Mouse (Mus musculus): ENCODE data around the gene Ugt1a9. TPM values are rescaled to one million over a fixed set of nuclear protein-coding genes. Genes with fewer than 3 reads are reported as not detected.

Ugt1a9 gene
- polyA plus RNA-seq, 1 experiment from 2014 or later, result not detected

GRCm38 (mm10) chr1:88255989-88256754, 185.6 kb downstream of the Ugt1a9 start:
- no peaks in the 10 kb centered on the region for H3K4me1 ChIP-seq (replicated peaks; ENCODE audit: control insufficient read depth, insufficient read depth, low read length)
- peaks cover 64% of the 10 kb centered on the region for H3K9me3 ChIP-seq (ENCODE audit: control insufficient read depth, low read length)
- ATAC-seq (ENCODE audit: low FRiP score), result no peak

GRCm38 (mm10) chr1:88256886-88257663, 186.5 kb downstream of the Ugt1a9 start:
- ATAC-seq (ENCODE audit: low FRiP score), result no peak
- Histone ChIP-seq H3K27ac (no peak overlapping the region), H3K9me3 (ENCODE audit: control insufficient read depth, low read length) (peaks cover 58% of the 10 kb centered on the region), H3K36me3 (replicated peaks; ENCODE audit: control insufficient read depth, insufficient read depth) (peaks cover 18% of the 10 kb centered on the region), H3K4me3 (replicated peaks; ENCODE audit: low read length) (no peak overlapping the region), H3K4me2 (replicated peaks) (no peak overlapping the region), H3K27me3 (ENCODE audit: control insufficient read depth, insufficient read depth, low read length) (no peaks in the 10 kb centered on the region), H3K4me1 (replicated peaks; ENCODE audit: control insufficient read depth, insufficient read depth, low read length) (no peaks in the 10 kb centered on the region), H3K9ac (no peak overlapping the region)
- no peak for DNase-seq (ENCODE audit: low spot score)
- WGBS, result 81% methylated on average over 10 of the region's 10 CpGs

More at GRCm38 (mm10) chr1:88255989-88256754, 185.6 kb downstream of the Ugt1a9 start:
- no peak overlapping the region for H3K9ac ChIP-seq
- no peak for DNase-seq (ENCODE audit: low spot score)
- H3K36me3 ChIP-seq (replicated peaks; ENCODE audit: control insufficient read depth, insufficient read depth), result peaks cover 12% of the 10 kb centered on the region; the same call in 1 of the 2 replicates
- WGBS, result 81% methylated on average over 13 of the region's 13 CpGs
- H3K4me3 ChIP-seq (replicated peaks; ENCODE audit: low read length), result no peak overlapping the region
- no peaks in the 10 kb centered on the region for H3K27me3 ChIP-seq (ENCODE audit: control insufficient read depth, insufficient read depth, low read length)
- H3K27ac ChIP-seq, result no peak overlapping the region
- no peak overlapping the region for H3K4me2 ChIP-seq (replicated peaks)

- H3K9me3 ChIP-seq (ENCODE audit: control insufficient read depth, low read length), result peaks cover 52% of the 10 kb centered on the region
- H3K27ac ChIP-seq, result no peak overlapping the region
- WGBS, result 83% methylated on average over 6 of the region's 6 CpGs
- no peak overlapping the region for H3K4me2 ChIP-seq (replicated peaks)
- H3K4me1 ChIP-seq (replicated peaks; ENCODE audit: control insufficient read depth, insufficient read depth, low read length), result no peaks in the 10 kb centered on the region
- ATAC-seq (ENCODE audit: low FRiP score) (no peak), DNase-seq (ENCODE audit: low spot score) (no peak)
- no peak overlapping the region for H3K4me3 ChIP-seq (replicated peaks; ENCODE audit: low read length)
- H3K36me3 ChIP-seq (replicated peaks; ENCODE audit: control insufficient read depth, insufficient read depth), result peaks cover 24% of the 10 kb centered on the region
- H3K9ac ChIP-seq, result no peak overlapping the region
- no peaks in the 10 kb centered on the region for H3K27me3 ChIP-seq (ENCODE audit: control insufficient read depth, insufficient read depth, low read length)
Measured at GRCm38 (mm10) chr1:88257681-88258080, 187.1 kb downstream of the Ugt1a9 start.

GRCm38 (mm10) chr1:88258361-88258760, 187.8 kb downstream of the Ugt1a9 start:
- Histone ChIP-seq H3K27ac (no peak overlapping the region), H3K9ac (no peak overlapping the region), H3K27me3 (ENCODE audit: control insufficient read depth, insufficient read depth, low read length) (no peaks in the 10 kb centered on the region), H3K9me3 (ENCODE audit: control insufficient read depth, low read length) (peaks cover 45% of the 10 kb centered on the region), H3K36me3 (replicated peaks; ENCODE audit: control insufficient read depth, insufficient read depth) (peaks cover 31% of the 10 kb centered on the region), H3K4me3 (replicated peaks; ENCODE audit: low read length) (no peak overlapping the region), H3K4me2 (replicated peaks) (no peak overlapping the region), H3K4me1 (replicated peaks; ENCODE audit: control insufficient read depth, insufficient read depth, low read length) (no peaks in the 10 kb centered on the region)
- DNase-seq (ENCODE audit: low spot score) (no peak), ATAC-seq (ENCODE audit: low FRiP score) (no peak)
- WGBS, result 61% methylated on average over 6 of the region's 6 CpGs

- WGBS, result 73% methylated on average over 8 of the region's 8 CpGs
Measured at GRCm38 (mm10) chr1:88258881-88259642, 188.5 kb downstream of the Ugt1a9 start.

GRCm38 (mm10) chr1:88259643-88260024, 189.0 kb downstream of the Ugt1a9 start:
- H3K27ac ChIP-seq, result no peak overlapping the region
- no peak overlapping the region for H3K4me3 ChIP-seq (replicated peaks; ENCODE audit: low read length)
- DNase-seq (ENCODE audit: low spot score) (no peak), ATAC-seq (ENCODE audit: low FRiP score) (peak; percentile 5)
- no peaks in the 10 kb centered on the region for H3K4me1 ChIP-seq (replicated peaks; ENCODE audit: control insufficient read depth, insufficient read depth, low read length)
- 80% methylated on average over 4 of the region's 4 CpGs for WGBS
- peaks cover 33% of the 10 kb centered on the region for H3K9me3 ChIP-seq (ENCODE audit: control insufficient read depth, low read length)
- H3K4me2 ChIP-seq (replicated peaks), result no peak overlapping the region
- H3K9ac ChIP-seq, result no peak overlapping the region
- no peaks in the 10 kb centered on the region for H3K27me3 ChIP-seq (ENCODE audit: control insufficient read depth, insufficient read depth, low read length)
- peaks cover 44% of the 10 kb centered on the region for H3K36me3 ChIP-seq (replicated peaks; ENCODE audit: control insufficient read depth, insufficient read depth)

More at GRCm38 (mm10) chr1:88258881-88259642, 188.5 kb downstream of the Ugt1a9 start:
- Histone ChIP-seq H3K4me3 (replicated peaks; ENCODE audit: low read length) (no peak overlapping the region), H3K4me2 (replicated peaks) (no peak overlapping the region), H3K27ac (no peak overlapping the region), H3K36me3 (replicated peaks; ENCODE audit: control insufficient read depth, insufficient read depth) (peaks cover 38% of the 10 kb centered on the region), H3K27me3 (ENCODE audit: control insufficient read depth, insufficient read depth, low read length) (no peaks in the 10 kb centered on the region), H3K9ac (no peak overlapping the region), H3K4me1 (replicated peaks; ENCODE audit: control insufficient read depth, insufficient read depth, low read length) (no peaks in the 10 kb centered on the region), H3K9me3 (ENCODE audit: control insufficient read depth, low read length) (peaks cover 38% of the 10 kb centered on the region)
- no peak for DNase-seq (ENCODE audit: low spot score)
- peak; percentile 1; the same call in 1 of the 2 replicates for ATAC-seq (ENCODE audit: low FRiP score)

- no peaks in the 10 kb centered on the region for H3K27me3 ChIP-seq (ENCODE audit: control insufficient read depth, insufficient read depth, low read length)
- DNase-seq (ENCODE audit: low spot score), result no peak
- H3K27ac ChIP-seq, result no peak overlapping the region
- peak; percentile 1; the same call in 1 of the 2 replicates for ATAC-seq (ENCODE audit: low FRiP score)
- WGBS, result 82% methylated on average over 6 of the region's 6 CpGs
- no peak overlapping the region for H3K9ac ChIP-seq
- no peak overlapping the region for H3K4me2 ChIP-seq (replicated peaks)
- H3K9me3 ChIP-seq (ENCODE audit: control insufficient read depth, low read length), result peaks cover 28% of the 10 kb centered on the region
- no peaks in the 10 kb centered on the region for H3K4me1 ChIP-seq (replicated peaks; ENCODE audit: control insufficient read depth, insufficient read depth, low read length)
- H3K36me3 ChIP-seq (replicated peaks; ENCODE audit: control insufficient read depth, insufficient read depth), result peaks cover 48% of the 10 kb centered on the region
- H3K4me3 ChIP-seq (replicated peaks; ENCODE audit: low read length), result no peak overlapping the region
Measured at GRCm38 (mm10) chr1:88260114-88260513, 189.5 kb downstream of the Ugt1a9 start.

- DNase-seq (ENCODE audit: low spot score) (no peak), ATAC-seq (ENCODE audit: low FRiP score) (no peak)
- no peaks in the 10 kb centered on the region for H3K27me3 ChIP-seq (ENCODE audit: control insufficient read depth, insufficient read depth, low read length)
- H3K9me3 ChIP-seq (ENCODE audit: control insufficient read depth, low read length), result peaks cover 21% of the 10 kb centered on the region
- H3K4me2 ChIP-seq (replicated peaks), result no peak overlapping the region
- H3K4me3 ChIP-seq (replicated peaks; ENCODE audit: low read length), result no peak overlapping the region
- H3K9ac ChIP-seq, result no peak overlapping the region
- H3K4me1 ChIP-seq (replicated peaks; ENCODE audit: control insufficient read depth, insufficient read depth, low read length), result no peaks in the 10 kb centered on the region
- no peak overlapping the region for H3K27ac ChIP-seq
- H3K36me3 ChIP-seq (replicated peaks; ENCODE audit: control insufficient read depth, insufficient read depth), result peaks cover 55% of the 10 kb centered on the region
- 83% methylated on average over 10 of the region's 10 CpGs for WGBS
Measured at GRCm38 (mm10) chr1:88260604-88261377, 190.2 kb downstream of the Ugt1a9 start.
